Mouse (Mus musculus): ENCODE measurements at regions not wholly inside any gene's neighbourhood (a gene's known extent, or its start where the extent isn't known, plus 50 kb on each side); places are given as distances from the start of the nearest gene placed in this dataset.

DNA sequence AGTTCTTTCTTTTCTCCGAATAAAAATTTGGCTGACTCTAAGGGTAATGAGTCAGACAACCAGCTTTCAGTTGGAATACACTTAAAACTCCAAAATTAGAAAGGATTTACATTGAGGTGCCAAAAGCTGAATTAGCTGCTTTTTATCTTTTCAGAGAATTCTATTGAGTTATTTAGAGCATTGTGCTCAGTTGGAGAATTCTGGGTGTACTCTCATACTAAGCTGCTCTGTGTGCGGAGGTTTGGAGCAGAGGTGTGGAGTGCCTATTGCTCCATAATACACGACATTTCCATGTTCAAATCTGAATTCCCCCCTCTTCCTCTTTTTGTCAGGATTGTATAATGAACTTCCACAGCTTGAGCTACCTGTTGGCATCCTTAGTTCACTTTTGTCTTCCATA is 60.4 kb upstream of the Cacna2d1 start:
- TF ChIP-seq MYOG (IDR thresholded peaks at IDR 0.05; ENCODE audit: control insufficient read depth in 1 of 3, insufficient read depth in 1 of 3, insufficient read length in 2 of 3, low read depth in 2 of 3), result no peak
- no peak for TF ChIP-seq CEBPB (IDR thresholded peaks at IDR 0.05; ENCODE audit: insufficient read depth, poor library complexity, severe bottlenecking)
- no peak for TF ChIP-seq POLR2AphosphoS2 (IDR thresholded peaks at IDR 0.05; ENCODE audit: insufficient read length, low read depth)
- no peak for TF ChIP-seq MYOD1 (IDR thresholded peaks at IDR 0.05; ENCODE audit: control insufficient read depth in 1 of 3, insufficient read length in 2 of 3, low read depth in 2 of 3)
- TF ChIP-seq POLR2A (IDR thresholded peaks at IDR 0.05; ENCODE audit: insufficient read length, low read depth), result no peak
- no peak for TF ChIP-seq TCF12 (IDR thresholded peaks at IDR 0.05; ENCODE audit: insufficient read depth, poor library complexity, severe bottlenecking)
- no peak for TF ChIP-seq USF1 (IDR thresholded peaks at IDR 0.05; ENCODE audit: low read depth)
- TF ChIP-seq SRF (IDR thresholded peaks at IDR 0.05; ENCODE audit: control insufficient read depth, insufficient read length, low read depth), result no peak
- TF ChIP-seq TCF3 (IDR thresholded peaks at IDR 0.05; ENCODE audit: insufficient read length, low read depth), result no peak
- TF ChIP-seq E2F4 (IDR thresholded peaks at IDR 0.05; ENCODE audit: insufficient read depth), result no peak
- TF ChIP-seq REST (IDR thresholded peaks at IDR 0.05; ENCODE audit: insufficient read depth, insufficient read length), result no peak
- H3ac ChIP-seq (ENCODE audit: control insufficient read depth, insufficient read length), result no peak overlapping the region
- H3K4me3 ChIP-seq, result no peak overlapping the region
- no peaks in the 10 kb centered on the region for H3K79me2 ChIP-seq (ENCODE audit: control insufficient read depth, insufficient read depth)
- no peaks in the 10 kb centered on the region for H3K36me3 ChIP-seq (ENCODE audit: control insufficient read depth, insufficient read depth)
- H3K27me3 ChIP-seq (ENCODE audit: control insufficient read depth, insufficient read depth, insufficient read length), result no peaks in the 10 kb centered on the region
- H3K4me2 ChIP-seq (ENCODE audit: low read depth), result no peak overlapping the region

DNA sequence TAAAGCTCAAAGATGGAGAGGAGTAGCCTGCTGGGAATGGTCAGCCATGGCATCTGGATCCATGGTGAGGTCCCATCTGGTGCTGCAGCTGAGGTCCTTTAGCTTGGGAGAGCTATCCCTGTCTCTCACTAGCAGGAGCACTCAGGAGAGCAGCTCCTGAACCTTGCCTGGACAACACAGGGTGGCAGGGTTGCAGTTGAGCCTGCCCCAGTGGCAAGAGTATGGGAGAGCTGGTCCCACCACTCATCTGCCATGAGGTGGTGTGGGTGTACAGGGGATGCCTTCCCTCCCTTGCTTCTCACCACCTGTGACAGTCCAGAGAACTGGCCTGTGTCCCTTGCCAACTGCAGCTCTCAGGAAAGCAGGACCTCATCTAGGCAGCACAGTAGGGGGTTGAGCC is 51.5 kb upstream of the Cacna2d1 start:
- no peaks in the 10 kb centered on the region for H3K79me2 ChIP-seq (ENCODE audit: control insufficient read depth, insufficient read depth)
- no peaks in the 10 kb centered on the region for H3K27me3 ChIP-seq (ENCODE audit: control insufficient read depth, insufficient read depth, insufficient read length)
- H3K4me2 ChIP-seq (ENCODE audit: low read depth), result no peak overlapping the region
- H3ac ChIP-seq (ENCODE audit: control insufficient read depth, insufficient read length), result no peak overlapping the region
- no peaks in the 10 kb centered on the region for H3K36me3 ChIP-seq (ENCODE audit: control insufficient read depth, insufficient read depth)
- H3K4me3 ChIP-seq, result no peak overlapping the region
- TF ChIP-seq MYOD1 (IDR thresholded peaks at IDR 0.05; ENCODE audit: control insufficient read depth in 1 of 3, insufficient read length in 2 of 3, low read depth in 2 of 3) (no peak), REST (IDR thresholded peaks at IDR 0.05; ENCODE audit: insufficient read depth, insufficient read length) (no peak), MAX (IDR thresholded peaks at IDR 0.05; ENCODE audit: low read depth) (no peak), MYOG (IDR thresholded peaks at IDR 0.05; ENCODE audit: control insufficient read depth in 1 of 3, insufficient read depth in 1 of 3, insufficient read length in 2 of 3, low read depth in 2 of 3) (no peak), TCF12 (IDR thresholded peaks at IDR 0.05; ENCODE audit: insufficient read depth, poor library complexity, severe bottlenecking) (no peak), TCF3 (IDR thresholded peaks at IDR 0.05; ENCODE audit: insufficient read length, low read depth) (no peak), E2F4 (IDR thresholded peaks at IDR 0.05; ENCODE audit: insufficient read depth) (no peak), POLR2A (IDR thresholded peaks at IDR 0.05; ENCODE audit: insufficient read length, low read depth) (no peak), SRF (IDR thresholded peaks at IDR 0.05; ENCODE audit: control insufficient read depth, insufficient read length, low read depth) (no peak), USF1 (IDR thresholded peaks at IDR 0.05; ENCODE audit: low read depth) (no peak), CEBPB (IDR thresholded peaks at IDR 0.05; ENCODE audit: insufficient read depth, poor library complexity, severe bottlenecking) (no peak), POLR2AphosphoS2 (IDR thresholded peaks at IDR 0.05; ENCODE audit: insufficient read length, low read depth) (no peak)

All from myocyte (in vitro differentiated cells).